Mouse (Mus musculus): Measurements from ENCODE around the gene Gm20388. TPM values are rescaled to one million over a fixed set of nuclear protein-coding genes. Genes with fewer than 3 reads are reported as not detected.

Gene Gm20388
- polyA plus RNA-seq, 1 experiment from 2014 or later: 2.5 TPM

DNA sequence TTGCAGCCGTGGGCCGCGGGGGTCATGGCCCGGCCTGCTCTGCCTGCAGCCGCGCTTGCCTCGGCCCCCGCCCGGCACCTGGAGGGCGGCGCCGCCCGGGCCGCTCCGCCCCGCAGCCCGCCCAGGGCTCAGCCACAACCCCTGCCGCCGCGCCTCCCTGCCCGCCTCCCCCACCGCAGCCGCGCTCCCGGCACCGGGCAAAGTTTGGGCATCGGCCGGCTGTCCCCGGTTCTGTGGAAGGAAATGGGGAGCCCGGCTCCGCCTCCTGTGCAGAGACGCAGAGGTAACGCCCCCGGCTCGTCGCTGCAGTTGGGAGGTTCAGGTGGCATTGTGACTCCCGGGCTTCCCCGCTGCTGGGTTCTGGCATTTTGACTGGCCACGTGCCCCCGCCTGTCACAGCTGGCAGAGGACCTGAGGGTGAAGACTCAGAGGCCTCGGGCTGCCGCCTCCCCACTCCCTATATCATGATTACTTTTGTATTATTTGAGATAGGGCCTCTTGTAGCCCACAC lies 723.7 kb downstream of the Gm20388 start:
- Histone ChIP-seq H3K27ac (peak overlapping the region; percentile 79), H3K4me3 (peak overlapping the region; percentile 79), H3K27me3 (ENCODE audit: low read depth, poor library complexity, severe bottlenecking) (peaks cover 74% of the 10 kb centered on the region), H3K36me3 (no peaks in the 10 kb centered on the region), H3K4me1 (peaks cover 39% of the 10 kb centered on the region), H3K9me3 (replicated peaks) (no peaks in the 10 kb centered on the region)
- no peak for DNase-seq (ENCODE audit: low spot score)
- under 1% methylated on average over 42 of the region's 42 CpGs for WGBS

GRCm38 (mm10) chr8:120641245-120641644 lies 730.6 kb downstream of the Gm20388 start:
- no peaks in the 10 kb centered on the region for H3K36me3 ChIP-seq
- H3K27me3 ChIP-seq (ENCODE audit: low read depth, poor library complexity, severe bottlenecking): peaks cover 11% of the 10 kb centered on the region; the same call in 1 of the 2 replicates
- 49% methylated on average over 8 of the region's 8 CpGs for WGBS
- no peak overlapping the region for H3K27ac ChIP-seq
- H3K4me1 ChIP-seq: peaks cover 5% of the 10 kb centered on the region; the same call in 1 of the 2 replicates
- no peaks in the 10 kb centered on the region for H3K9me3 ChIP-seq (replicated peaks)
- H3K4me3 ChIP-seq: no peak overlapping the region
- no peak for DNase-seq (ENCODE audit: low spot score)

DNA sequence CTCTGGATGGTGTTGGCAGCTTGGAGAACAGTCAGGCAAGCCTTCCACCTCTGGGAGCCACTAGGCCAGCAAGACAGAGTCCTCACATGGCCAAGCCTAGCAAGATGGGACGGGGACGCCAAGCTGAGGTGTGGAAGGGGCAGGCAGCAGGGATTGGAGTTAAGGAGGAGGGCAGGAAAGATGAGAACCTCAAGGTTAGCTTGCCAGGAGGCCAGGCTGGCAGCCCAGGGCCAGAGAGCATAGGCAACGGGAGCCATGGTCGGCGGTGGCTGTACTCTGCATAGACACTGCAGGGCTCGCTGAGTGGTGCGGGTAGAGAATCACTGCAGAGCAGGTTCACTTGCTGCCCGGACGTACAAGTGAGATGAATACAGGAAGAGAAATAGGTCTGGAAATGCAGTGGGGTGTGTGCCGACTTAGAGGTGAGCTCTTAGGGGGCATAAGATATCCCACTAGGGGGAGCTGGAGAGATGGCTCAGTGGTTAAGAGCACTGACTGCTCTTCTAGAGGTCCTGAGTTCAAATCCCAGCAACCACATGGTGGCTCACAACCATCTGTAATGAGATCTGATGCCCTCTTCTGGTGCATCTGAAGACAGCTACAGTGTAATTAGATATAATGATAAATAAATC lies 731.5 kb downstream of the Gm20388 start:
- 78% methylated on average over 10 of the region's 10 CpGs for WGBS
- Histone ChIP-seq H3K36me3 (no peaks in the 10 kb centered on the region), H3K27ac (no peak overlapping the region)

GRCm38 (mm10) chr8:120644663-120645062 lies 734.0 kb downstream of the Gm20388 start:
- H3K9me3 ChIP-seq (replicated peaks): no peaks in the 10 kb centered on the region
- peaks cover 5% of the 10 kb centered on the region; the same call in 1 of the 2 replicates for H3K4me1 ChIP-seq
- 93% methylated on average over 7 of the region's 7 CpGs for WGBS
- no peak overlapping the region for H3K27ac ChIP-seq
- H3K27me3 ChIP-seq (ENCODE audit: low read depth, poor library complexity, severe bottlenecking): no peaks in the 10 kb centered on the region
- H3K36me3 ChIP-seq: 0 out of 2 replicates have a peak, but pooled peaks cover 2% of the 10 kb centered on the region
- H3K4me3 ChIP-seq: no peak overlapping the region
- DNase-seq (ENCODE audit: low spot score): no peak

More for the DNA sequence above, 731.5 kb downstream of the Gm20388 start:
- H3K9me3 ChIP-seq (replicated peaks): no peaks in the 10 kb centered on the region
- DNase-seq (ENCODE audit: low spot score): no peak
- H3K27me3 ChIP-seq (ENCODE audit: low read depth, poor library complexity, severe bottlenecking): peaks cover 3% of the 10 kb centered on the region; the same call in 1 of the 2 replicates
- peaks cover 5% of the 10 kb centered on the region; the same call in 1 of the 2 replicates for H3K4me1 ChIP-seq
- no peak overlapping the region for H3K4me3 ChIP-seq

- Histone ChIP-seq H3K4me3 (no peak within 1 kb of the TSS), H3K36me3 (peaks cover 10% of the 10 kb centered on the region), H3K27ac (no peak within 1 kb of the TSS), H3K9me3 (replicated peaks) (no peaks in the 10 kb centered on the region), H3K27me3 (ENCODE audit: low read depth, poor library complexity, severe bottlenecking) (no peaks in the 10 kb centered on the region), H3K4me1 (no peaks in the 10 kb centered on the region)
- no peak for DNase-seq (ENCODE audit: low spot score)
- WGBS: 56% methylated on average over 7 of the region's 7 CpGs
Measured at GRCm38 (mm10) chr8:120647532-120647931, 736.9 kb downstream of the Gm20388 start, which contains the start of gene 1190005I06Rik. TSS of gene 1190005I06Rik (minus strand) at chr8:120647632.

- H3K27me3 ChIP-seq (ENCODE audit: low read depth, poor library complexity, severe bottlenecking): no peaks in the 10 kb centered on the region
- no peak overlapping the region for H3K4me3 ChIP-seq
- H3K9me3 ChIP-seq (replicated peaks): no peaks in the 10 kb centered on the region
- no peak for DNase-seq (ENCODE audit: low spot score)
- peaks cover 93% of the 10 kb centered on the region for H3K36me3 ChIP-seq
- 97% methylated on average over 7 of the region's 7 CpGs for WGBS
- no peak overlapping the region for H3K27ac ChIP-seq
- H3K4me1 ChIP-seq: no peaks in the 10 kb centered on the region
Measured at GRCm38 (mm10) chr8:120656322-120657052, 745.8 kb downstream of the Gm20388 start.

- H3K4me1 ChIP-seq: no peaks in the 10 kb centered on the region
- no peaks in the 10 kb centered on the region for H3K9me3 ChIP-seq (replicated peaks)
- peaks cover 89% of the 10 kb centered on the region for H3K36me3 ChIP-seq
- no peak for DNase-seq (ENCODE audit: low spot score)
- no peaks in the 10 kb centered on the region for H3K27me3 ChIP-seq (ENCODE audit: low read depth, poor library complexity, severe bottlenecking)
- 97% methylated on average over 8 of the region's 8 CpGs for WGBS
- H3K27ac ChIP-seq: no peak overlapping the region
- no peak overlapping the region for H3K4me3 ChIP-seq
Measured at GRCm38 (mm10) chr8:120657415-120657814, 746.8 kb downstream of the Gm20388 start.

DNA sequence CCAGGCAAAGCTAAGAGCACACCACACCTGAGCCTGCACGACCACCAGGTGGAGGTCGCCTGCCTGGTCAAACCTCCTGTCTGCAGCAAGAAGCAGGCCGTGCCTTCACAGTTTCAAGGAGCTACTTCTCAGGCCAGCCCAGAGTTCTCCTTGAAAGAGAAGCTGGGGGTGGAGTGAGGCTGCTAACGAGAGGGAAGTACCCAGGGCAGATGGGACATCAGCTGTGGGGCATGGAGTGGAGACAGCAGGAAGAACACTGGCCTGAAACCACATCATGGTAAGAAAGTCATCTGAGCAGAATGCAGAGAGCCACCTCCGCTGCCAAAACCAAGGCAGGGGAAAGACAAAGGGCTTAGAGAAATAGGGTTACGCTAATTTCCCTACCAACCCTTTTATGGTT lies 753.9 kb downstream of the Gm20388 start:
- Histone ChIP-seq H3K36me3 (peaks cover 40% of the 10 kb centered on the region), H3K4me3 (no peak overlapping the region), H3K27me3 (ENCODE audit: low read depth, poor library complexity, severe bottlenecking) (no peaks in the 10 kb centered on the region), H3K4me1 (peaks cover 33% of the 10 kb centered on the region), H3K9me3 (replicated peaks) (no peaks in the 10 kb centered on the region), H3K27ac (no peak overlapping the region)
- 90% methylated on average over 6 of the region's 6 CpGs for WGBS
- DNase-seq (ENCODE audit: low spot score): no peak

DNA sequence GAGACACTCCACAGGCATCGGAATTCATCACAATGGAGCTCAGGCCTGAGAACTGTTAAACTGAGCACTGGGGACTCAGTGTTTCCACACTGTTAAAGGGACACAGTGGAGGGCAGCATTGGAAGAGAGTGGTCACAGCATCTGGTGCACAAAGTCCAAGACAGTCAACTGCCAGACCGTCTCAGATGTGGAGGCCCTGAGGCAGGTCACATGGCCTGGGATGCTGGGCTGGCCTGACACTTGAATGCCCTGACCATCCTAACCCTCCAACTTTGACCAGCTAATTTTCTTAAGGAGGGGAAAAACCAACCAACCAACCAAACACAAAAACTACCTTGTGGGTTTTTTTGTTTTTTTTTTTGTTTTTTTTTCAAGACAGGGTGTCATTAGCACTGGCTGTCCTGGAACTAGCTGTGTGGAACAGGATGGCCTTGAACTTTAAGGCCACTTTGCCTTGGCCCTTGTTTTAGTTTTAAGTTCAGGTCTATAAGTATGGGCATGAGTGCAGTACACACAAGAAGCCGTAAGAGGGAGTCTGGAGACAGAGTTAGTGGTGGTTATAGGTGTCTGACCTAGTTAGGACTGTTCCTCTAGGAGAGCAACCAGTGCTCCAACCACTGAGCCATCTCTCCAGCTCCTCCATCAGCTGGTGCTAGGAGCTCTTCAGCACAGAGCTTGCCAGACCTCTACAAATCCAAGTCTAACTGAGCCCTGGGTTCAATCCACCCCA lies 755.2 kb downstream of the Gm20388 start:
- H3K27ac ChIP-seq: peak overlapping the region; percentile 96; the same call in 1 of the 2 replicates
- no peaks in the 10 kb centered on the region for H3K9me3 ChIP-seq (replicated peaks)
- no peak for DNase-seq (ENCODE audit: low spot score)
- peak overlapping the region; percentile 99 for H3K4me3 ChIP-seq
- H3K36me3 ChIP-seq: peaks cover 40% of the 10 kb centered on the region
- no peaks in the 10 kb centered on the region for H3K27me3 ChIP-seq (ENCODE audit: low read depth, poor library complexity, severe bottlenecking)
- 83% methylated on average over 3 of the region's 3 CpGs for WGBS
- H3K4me1 ChIP-seq: peaks cover 33% of the 10 kb centered on the region

DNA sequence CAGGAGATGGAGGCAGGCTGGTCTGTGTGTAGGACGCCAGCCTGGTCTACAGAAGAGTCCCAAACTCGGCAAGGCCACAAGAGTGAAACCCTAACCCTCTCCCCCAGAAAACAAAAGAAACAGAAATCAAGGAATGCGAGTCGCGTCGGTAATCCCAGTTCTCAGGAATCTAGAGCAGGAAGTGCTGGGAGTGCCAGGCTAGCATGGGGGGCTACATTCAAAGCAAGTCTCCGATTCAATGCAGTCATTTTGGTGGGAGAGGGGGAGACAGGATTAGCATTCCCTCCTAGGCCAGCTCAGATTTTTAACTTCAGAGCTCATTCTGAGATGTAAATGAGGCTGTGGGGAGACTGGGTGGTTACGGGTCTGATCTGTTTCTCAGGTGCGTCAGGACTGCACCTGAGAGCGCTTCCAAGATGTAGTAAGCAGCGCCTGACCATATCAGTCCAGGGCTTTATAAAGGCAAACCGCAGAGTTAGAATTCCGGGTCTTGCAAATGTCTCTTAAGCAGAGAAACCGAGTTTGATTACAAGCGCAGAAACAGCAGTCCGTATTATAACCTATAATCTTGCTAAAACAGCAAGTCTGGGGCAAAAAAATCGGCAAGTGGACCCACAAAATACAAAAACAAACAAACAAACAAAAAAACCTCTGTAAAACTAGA lies 756.3 kb downstream of the Gm20388 start:
- Histone ChIP-seq H3K27ac (peak overlapping the region; percentile 96), H3K4me3 (peak overlapping the region; percentile 99), H3K36me3 (peaks cover 46% of the 10 kb centered on the region), H3K4me1 (peaks cover 33% of the 10 kb centered on the region), H3K9me3 (replicated peaks) (no peaks in the 10 kb centered on the region), H3K27me3 (ENCODE audit: low read depth, poor library complexity, severe bottlenecking) (no peaks in the 10 kb centered on the region)
- DNase-seq (ENCODE audit: low spot score): no peak
- WGBS: 5% methylated on average over 17 of the region's 17 CpGs

- under 1% methylated on average over 104 of the region's 105 CpGs for WGBS
- peaks cover 55% of the 10 kb centered on the region for H3K36me3 ChIP-seq
- peak within 1 kb of the TSS; percentile 96 for H3K27ac ChIP-seq
- no peaks in the 10 kb centered on the region for H3K27me3 ChIP-seq (ENCODE audit: low read depth, poor library complexity, severe bottlenecking)
- H3K9me3 ChIP-seq (replicated peaks): no peaks in the 10 kb centered on the region
- peaks cover 33% of the 10 kb centered on the region for H3K4me1 ChIP-seq
- peak; percentile 99 for DNase-seq (ENCODE audit: low spot score)
- peak within 1 kb of the TSS; percentile 99 for H3K4me3 ChIP-seq
Measured at GRCm38 (mm10) chr8:120667561-120668373, 757.1 kb downstream of the Gm20388 start, which contains the start of the genes Gm27021 and Cox4i1. TSS of gene Gm27021 (minus strand) at chr8:120668079. TSS of gene Cox4i1 (plus strand) at chr8:120668222.
